Mouse (Mus musculus): ENCODE measurements around the gene Galnt12.

- TF ChIP-seq CTCF (IDR thresholded peaks at IDR 0.05; ENCODE audit: extremely low read depth, insufficient read depth, low read length) (no peak), POLR2A (IDR thresholded peaks at IDR 0.05; ENCODE audit: extremely low read depth, insufficient read depth, low read length) (no peak)
These were observed 45.8 kb downstream of the Galnt12 start for GRCm38 (mm10) chr4:47137479-47137878.

Measured in cortical plate, adult 2 months (tissue).